Mouse (Mus musculus) WW6 (cell line): ENCODE data around the gene Ctu2.

Source experiments
- DNase-seq: peaks from one replicate; pipeline ENCODE4 v3.0.0-alpha.2; 2013; ENCODE audit warnings: low read depth, low spot score

The Ctu2 gene

GRCm38 (mm10) chr8:122445203-122445602 is 30.7 kb upstream of the Ctu2 start:
- DNase-seq = no peak

DNA sequence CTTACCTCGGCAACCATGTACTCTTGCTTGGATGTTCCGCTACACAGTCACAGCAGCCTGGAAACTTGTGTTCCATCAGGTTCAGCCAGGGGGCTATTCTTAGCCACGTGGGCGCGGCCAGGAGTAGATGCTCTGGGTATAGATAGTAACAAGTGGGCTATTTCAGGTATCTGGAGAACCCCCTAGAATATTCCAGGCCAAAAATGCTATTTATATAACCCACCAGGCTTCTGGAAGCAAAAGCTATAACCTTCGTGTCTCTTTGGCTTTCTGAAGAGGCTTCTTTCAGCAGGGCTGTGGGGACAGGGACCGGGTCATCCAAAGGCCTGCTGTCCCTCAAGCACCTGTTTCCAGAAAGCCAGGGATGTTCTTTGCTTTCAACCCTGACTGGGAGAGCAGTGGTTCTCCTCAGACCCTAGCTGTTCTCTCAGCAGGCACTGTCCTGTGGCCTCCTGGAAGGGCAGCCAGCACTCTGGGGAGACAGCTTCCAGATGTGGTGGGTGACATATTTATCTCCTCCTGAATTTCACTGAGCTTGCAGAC is 24.7 kb upstream of the Ctu2 start:
- no peak for DNase-seq

- no peak for DNase-seq
Measured at GRCm38 (mm10) chr8:122452154-122452553, 23.8 kb upstream of the Ctu2 start.

DNA sequence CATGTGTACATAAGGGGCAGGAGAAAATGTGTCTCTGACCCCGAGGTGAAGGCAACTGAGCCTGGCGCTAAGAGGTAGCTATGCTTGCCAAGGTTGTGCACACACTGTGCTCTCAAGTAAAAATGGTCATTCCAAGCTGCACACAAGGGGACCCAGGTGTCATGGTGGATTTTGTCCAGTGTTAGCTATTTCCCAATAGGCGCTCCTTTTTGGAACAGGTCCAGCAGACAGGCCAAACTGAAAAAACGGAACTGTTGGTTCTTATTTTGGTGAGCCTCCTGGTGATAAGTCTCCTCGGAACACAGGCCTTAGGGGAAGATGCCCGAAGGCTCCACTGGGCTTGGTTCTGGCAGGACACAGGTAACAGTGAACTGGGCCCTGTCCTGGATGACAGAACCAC is 21.5 kb upstream of the Ctu2 start:
- no peak for DNase-seq

- no peak for DNase-seq
Measured at GRCm38 (mm10) chr8:122457171-122457570, 18.8 kb upstream of the Ctu2 start.

DNA sequence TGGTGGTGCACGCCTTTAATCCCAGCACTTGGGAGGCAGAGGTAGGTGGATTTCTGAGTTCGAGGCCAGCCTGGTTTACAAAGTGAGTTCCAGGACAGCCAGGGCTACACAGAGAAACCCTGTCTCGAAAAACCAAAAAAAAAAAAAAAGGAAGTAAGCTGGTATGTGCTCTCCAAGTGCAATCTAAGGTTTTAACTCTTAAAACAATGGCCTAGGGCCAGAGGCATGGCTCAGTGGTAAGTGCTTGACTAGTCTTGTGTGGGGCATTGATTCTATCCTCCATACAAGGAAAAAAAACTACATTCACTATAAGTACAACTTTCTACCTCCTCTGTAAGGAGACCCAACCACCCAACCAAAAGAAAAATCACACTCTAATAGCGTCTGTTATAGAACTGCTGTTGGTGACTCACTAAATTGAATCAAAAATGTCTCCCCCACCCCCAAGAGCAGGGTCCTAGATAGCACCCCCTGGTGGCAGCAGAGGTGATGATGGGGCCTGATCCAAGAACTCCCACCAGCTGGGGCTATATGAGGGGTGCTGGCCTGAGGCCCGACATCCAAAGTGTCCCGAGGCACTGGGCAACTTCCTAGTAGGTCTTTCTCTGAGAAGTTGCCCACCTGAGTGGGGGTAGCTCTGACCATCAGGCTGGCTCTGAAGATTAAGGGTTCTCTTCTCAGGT is 16.6 kb upstream of the Ctu2 start:
- DNase-seq = no peak

DNA sequence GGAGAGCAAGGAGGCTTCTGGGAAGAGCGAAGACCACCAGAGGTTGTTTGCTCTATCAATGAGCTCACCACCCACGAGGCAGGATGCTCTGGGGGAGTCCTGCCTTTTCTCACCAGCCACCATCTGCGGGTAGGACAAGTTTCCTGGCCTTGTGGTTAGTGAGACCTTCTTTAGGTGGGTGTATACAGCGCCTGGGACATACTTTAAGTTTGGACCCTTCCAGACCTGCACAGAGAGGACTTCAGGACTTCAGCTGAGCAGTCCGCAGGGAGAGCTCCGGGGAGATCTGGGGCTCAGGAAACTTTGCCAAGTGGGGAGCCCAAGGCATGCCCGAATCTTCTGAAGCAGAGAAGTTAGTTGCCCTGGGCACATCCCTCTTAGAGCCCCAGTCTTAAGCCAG is 16.0 kb upstream of the Ctu2 start:
- no peak for DNase-seq

DNA sequence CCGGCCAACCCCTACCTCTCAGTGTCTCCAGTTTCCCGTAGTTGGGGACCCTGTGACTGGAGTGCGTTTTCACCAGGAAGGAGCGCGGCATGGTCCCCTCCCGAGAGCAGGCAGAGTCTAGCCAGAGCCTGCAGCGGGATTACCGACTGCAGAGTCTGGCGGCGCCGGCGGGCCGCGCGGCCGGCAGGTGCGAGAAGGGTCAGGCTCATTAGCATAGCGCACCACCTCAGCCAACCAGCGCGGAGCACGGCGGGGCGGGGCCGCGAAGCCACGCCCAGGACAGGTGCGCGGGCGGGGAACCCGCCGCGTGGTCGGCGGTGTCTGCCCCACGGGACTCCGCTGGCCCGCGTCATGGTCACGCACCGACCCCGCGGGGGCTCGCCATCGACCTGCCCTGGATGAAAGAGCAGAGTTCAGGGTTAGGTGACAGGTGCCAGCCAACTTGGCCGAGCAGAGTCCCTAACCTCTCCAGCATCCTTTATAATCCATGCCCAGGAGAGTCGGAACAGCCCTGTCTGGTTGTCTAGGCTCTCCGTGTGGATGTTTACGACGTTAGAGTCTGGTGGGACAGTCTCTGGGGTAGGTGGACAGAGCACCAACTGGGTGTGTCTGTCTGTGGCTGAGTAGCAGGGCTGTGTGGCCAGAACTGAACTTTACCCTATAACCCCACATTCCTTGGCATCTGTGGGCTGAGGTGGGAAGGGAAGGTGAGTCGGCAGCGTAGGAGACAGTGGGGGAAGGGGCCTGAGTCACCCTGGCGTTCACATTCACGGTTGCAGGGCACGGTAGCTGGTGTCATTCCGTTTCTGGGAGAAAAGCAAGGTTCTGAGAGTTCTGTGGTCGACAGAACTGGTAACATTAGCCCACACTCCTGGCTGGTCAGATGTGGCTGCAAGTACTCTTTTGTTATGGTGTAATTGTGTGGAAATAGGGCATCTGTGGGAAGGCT is 15.1 kb upstream of the Ctu2 start, which contains the start of gene Snai3:
Snai3 (minus strand) TSS at position 210 of the 949 bp plus-strand sequence.
- no peak for DNase-seq

DNA sequence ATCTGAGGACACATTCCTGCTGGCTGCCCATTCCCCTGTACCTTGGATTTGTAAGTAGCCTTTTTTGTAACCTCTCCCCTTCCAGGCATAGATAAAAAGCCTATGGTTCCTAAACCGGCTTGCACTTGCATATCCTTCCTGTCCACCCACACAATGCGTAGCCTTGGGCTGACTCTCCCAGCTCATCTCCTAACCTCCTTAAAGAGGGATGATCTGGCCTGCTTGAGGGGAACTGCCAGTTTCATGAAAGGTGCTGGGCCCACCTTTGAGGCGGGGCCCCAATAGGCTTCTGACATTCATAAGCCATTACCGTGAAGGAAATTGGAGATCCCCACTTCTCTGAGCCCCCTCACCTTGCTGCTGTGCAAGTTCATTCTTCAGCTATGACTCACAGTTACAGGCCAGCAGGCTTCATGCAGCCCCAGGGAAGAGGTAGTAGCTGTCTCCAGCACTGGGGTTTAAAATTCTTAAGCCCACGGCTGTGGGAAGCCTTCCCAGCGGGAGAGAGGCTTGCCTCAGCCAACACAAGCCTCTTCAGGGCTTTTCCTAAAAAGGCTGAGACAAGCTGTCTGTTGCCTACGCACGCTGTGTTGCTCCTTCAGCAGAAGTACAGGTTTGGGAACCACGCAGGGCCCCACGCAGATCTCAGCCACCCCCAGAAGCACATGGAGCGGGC is 14.3 kb upstream of the Ctu2 start:
- no peak for DNase-seq

GRCm38 (mm10) chr8:122462510-122462909 is 13.4 kb upstream of the Ctu2 start:
- no peak for DNase-seq

- DNase-seq = no peak
Measured at GRCm38 (mm10) chr8:122463651-122464640, 12.0 kb upstream of the Ctu2 start.

GRCm38 (mm10) chr8:122464985-122465384 is 11.0 kb upstream of the Ctu2 start:
- no peak for DNase-seq

GRCm38 (mm10) chr8:122467816-122468215 is 8.1 kb upstream of the Ctu2 start:
- no peak for DNase-seq

GRCm38 (mm10) chr8:122469407-122469806 is 6.5 kb upstream of the Ctu2 start:
- DNase-seq = no peak

GRCm38 (mm10) chr8:122469965-122470364 is 6.0 kb upstream of the Ctu2 start:
- no peak for DNase-seq

DNA sequence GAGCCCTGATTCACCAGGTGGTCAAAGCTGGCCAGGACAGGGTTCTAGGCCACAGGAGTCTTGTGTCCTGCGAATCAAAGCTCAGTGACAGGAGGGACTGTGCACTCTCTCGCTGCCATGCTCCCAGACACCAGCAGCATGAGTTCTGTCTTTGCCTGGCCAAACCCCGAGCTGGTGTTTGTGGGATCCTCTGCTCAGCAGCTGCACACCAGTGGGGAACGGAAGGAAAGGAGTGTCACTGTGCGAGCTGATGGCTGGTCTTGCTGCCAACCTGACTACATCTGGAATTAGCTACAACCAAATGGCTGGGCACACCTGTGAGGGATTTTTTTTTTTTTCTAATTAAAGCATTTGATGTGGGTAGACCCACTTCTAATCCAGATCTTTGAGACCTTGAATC is 5.3 kb upstream of the Ctu2 start:
- DNase-seq = no peak

- DNase-seq = no peak
Measured at GRCm38 (mm10) chr8:122473911-122474421, 2.0 kb upstream of the Ctu2 start.

GRCm38 (mm10) chr8:122474951-122475560 is 887 bp upstream of the Ctu2 start:
- no peak for DNase-seq

DNA sequence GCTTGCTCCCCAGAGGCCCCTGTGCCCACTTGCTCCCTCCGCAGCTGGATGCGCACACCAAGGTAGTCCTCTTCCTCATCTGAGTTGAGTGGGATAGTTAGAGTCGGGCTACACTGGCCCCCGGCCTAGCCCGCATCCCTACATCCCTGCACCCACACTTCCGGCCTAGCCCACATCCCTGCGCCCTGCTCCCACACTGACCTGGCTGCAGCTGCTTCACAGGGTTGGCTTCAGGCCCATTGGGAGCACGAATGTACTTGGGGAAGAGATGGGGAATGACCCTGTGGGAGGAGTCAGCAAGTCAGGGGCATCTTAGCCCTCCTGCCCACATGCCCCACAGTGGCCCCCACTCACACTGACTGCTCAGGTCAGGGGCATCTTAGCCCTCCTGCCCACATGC is 6.5 kb downstream of the Ctu2 start:
- no peak for DNase-seq

- DNase-seq = no peak
Measured at GRCm38 (mm10) chr8:122483877-122484276, 7.9 kb downstream of the Ctu2 start.
